Mouse (Mus musculus) gastrocnemius, postnatal 10 days (tissue): Measurements from ENCODE around the gene Mtfr1l. TPM values are rescaled to one million over a fixed set of nuclear protein-coding genes. Genes with fewer than 3 reads are reported as not detected.

Experiments
- DNase-seq: peaks from one replicate; pipeline ENCODE4 v3.0.0; 2021; ENCODE audit warnings: mixed read lengths
- long read RNA-seq, 2 experiments: library from polyadenylated mRNA; stranded (forward); transcript quantifications; one replicate each; pipeline ENCODE4 v2.0.0; 2021
- total RNA-seq, 2 experiments: library from RNA; stranded (reverse); gene quantifications; 2 replicates each; pipeline ENCODE4 v1.2.3; 2021

The Mtfr1l gene
- total RNA-seq, result 100 to 1,000 TPM; 113 to 129 TPM
- long read RNA-seq, experiment 1, transcript Mtfr1l-201 (7 exons, 2,025 nt), result minor isoform, 58 of 288 reads
- long read RNA-seq, experiment 1, transcript Mtfr1l-202 (7 exons, 1,969 nt), result major isoform, 100 of 288 reads
- long read RNA-seq, experiment 1, partial matches to known transcripts, result 57 of 288 reads
- long read RNA-seq, experiment 1, other reads (novel, unspliced or antisense), result 71 of 288 reads
- long read RNA-seq, experiment 2, transcript Mtfr1l-202 (7 exons, 1,969 nt), result major isoform, 129 of 323 reads
- long read RNA-seq, experiment 2, transcript Mtfr1l-201 (7 exons, 2,025 nt), result minor isoform, 49 of 323 reads
- long read RNA-seq, experiment 2, partial matches to known transcripts, result 57 of 323 reads
- long read RNA-seq, experiment 2, other reads (novel, unspliced or antisense), result 87 of 323 reads

DNA sequence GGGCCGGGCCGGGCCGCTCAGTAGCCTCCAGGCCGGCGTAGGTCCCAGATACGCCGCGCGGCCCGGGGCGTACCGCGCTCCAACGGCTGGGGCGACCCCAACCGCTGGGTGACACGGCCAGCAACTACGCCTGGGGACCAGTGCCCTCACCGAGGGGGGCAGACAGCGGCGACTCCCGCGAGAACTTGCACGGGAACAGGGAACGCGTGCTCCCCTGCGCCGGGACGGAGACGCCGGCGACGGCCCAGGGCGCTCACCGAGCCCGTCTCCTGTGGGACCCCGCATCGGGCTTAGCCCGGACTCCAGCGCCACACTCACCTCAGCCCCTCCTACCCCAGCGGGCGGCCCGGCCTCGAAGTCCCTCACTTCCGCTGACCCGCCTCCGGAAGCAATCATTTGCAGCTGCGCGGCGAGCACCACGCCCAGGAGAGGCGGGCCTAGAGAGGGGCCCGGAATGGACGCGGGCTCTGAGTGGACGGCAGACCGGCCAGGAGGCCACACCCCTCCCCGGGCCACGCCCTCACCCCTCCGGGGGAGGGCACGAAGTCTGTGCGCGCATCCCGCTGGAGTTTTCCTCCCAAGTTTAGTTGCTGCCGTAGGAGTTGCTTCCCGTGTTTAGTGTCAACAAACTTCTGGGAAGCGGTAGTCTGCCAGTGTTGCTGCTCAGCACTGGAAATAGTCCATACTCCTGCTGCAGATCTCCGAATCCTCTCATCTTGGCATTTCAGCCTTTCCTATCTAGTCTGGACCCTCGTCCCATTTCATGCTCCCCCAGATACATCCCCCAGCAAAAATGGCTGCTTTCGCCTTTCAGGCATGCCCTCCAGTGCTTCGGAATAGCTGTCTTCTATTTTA, at the start of gene Mtfr1l:
TSS of gene Mtfr1l (minus strand) at position 456 of the 855 bp plus-strand sequence.
- peak; percentile 95 for DNase-seq

DNA sequence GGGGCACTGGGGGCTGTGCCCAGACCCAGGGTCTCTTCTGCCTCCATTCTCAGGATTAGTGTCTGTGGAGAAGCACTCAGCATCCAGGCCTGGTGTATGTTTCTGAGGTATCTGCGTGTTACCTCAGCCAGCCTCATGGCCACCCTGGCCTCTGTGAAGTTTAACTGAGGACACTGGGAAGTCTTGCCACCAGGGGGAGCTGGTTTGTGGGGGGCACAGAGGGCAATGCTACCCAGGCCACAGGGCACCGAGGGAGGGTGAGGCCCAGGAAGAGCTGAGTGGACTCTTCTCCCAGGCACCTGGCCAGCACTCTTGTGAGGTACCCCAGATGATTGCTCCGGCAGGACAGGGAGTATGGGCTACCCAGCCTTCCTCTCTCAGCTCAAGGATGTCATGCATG, 48.3 kb upstream of the Mtfr1l start:
- peak; percentile 59 for DNase-seq

DNA sequence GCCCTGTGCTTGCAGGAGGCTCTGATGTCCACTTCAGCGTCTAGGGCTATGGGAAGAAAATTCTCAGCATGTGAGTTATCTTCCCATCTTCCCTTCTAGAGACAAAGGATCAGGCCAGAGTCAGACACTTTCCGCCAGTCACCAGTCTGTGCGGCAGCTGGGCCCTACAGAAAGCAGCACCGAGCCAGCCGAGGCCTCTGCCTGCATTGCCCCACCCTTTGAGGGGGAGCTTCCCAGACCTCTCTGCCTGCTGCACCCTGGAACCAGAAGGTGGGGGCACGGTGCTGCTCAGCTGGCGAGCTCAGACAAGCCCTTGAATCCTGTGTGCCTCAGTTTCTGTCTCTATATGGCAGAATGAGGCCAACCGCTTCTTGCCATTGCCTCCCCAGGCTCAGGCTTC, 46.2 kb upstream of the Mtfr1l start:
- no peak for DNase-seq

DNA sequence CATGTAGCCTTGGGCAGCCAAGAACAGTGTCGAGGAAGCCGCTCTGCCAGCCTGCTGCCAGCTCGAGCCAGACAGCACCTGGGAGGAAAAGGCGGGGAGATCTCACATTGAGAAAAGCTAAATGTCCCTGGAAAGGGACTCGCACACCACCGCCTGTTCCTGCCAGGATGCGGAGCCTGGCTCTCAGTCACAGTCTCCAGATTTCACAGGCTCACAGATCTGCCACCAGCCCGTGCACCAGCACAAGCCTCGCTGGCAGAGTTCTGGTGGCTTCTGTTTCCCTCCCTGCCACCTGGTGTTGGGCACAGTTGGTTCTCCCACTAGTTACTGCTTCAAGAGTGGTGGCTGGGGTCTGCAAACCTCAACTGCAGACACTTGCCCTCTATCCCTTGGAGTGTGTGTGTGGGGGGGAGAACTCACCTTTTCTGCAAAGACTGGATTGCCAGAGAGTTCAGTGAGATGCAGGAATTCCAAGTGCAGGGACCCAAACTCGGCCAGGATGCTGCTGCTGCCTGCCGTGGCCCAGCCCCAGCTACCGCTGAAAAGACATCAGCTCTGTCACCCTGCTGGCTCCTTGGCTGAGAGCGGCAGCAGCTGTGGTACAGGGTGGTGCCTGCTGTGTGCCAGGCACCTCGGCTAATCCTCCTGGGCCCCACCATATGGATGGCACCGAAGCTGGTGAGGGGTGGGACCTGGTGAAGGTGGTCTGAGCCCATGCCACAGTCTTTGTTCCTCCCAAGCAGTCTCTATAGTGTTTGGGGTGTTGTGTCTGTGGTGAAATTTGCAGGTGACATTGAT, 45.4 kb upstream of the Mtfr1l start:
- no peak for DNase-seq

DNA sequence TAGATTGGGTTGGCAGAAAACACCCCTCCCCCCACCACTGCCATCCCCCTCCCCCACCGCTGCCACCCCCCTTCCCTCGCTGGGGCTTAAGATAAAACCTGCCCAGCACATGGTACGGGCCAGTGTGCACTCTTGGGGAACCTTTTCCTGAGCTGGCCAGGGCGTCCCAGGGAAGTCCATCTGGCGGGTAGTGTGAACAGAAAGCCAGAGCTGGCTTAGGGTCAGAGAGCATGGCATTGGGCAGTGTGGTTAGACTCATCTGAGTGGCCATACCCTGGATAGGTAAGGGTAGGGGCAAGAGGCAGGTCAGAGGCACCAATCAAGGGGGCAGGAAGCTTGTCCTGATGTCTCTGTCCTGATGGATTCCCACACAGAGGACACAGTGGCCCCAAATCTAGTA, 44.4 kb upstream of the Mtfr1l start:
- DNase-seq, result no peak

DNA sequence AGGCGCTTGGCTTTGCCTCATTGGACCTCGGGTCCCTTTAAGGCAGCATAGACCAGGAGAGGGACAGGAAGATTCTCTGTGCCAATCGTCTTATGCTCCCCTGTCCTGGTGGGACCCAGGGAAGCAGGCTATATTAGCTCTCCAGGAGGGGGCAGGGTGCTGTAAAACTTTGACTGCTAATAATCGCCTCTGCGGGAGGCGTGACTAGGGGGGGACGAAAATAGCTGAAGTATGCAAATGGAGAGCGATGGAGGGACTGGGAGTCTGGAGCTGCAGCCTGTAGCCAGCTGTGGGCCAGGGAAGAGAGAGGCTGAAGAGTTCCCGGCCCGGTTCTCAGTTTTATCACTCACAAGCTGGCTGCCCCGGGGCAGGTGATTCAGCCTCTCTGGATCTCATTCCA, 44.0 kb upstream of the Mtfr1l start:
- DNase-seq, result no peak

DNA sequence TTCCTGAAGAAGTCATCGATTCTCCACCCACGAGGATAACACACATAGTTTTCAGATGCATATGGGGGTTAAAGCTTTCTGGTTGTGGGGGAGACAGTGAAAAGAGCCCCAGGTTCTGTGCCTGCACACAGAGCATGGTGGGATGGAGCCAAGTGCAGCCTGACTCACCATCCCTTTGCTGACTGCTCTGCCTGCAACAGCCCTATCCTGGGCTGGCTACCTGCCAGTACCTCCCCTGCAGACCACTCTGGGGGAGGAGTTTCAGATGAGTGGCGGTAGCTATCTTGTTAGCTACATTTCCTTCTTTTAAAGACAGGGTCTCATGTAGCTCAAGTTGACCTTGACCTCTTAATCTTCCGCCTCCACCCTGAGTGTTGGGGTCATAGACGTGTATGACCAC, 43.2 kb upstream of the Mtfr1l start:
- DNase-seq, result no peak

DNA sequence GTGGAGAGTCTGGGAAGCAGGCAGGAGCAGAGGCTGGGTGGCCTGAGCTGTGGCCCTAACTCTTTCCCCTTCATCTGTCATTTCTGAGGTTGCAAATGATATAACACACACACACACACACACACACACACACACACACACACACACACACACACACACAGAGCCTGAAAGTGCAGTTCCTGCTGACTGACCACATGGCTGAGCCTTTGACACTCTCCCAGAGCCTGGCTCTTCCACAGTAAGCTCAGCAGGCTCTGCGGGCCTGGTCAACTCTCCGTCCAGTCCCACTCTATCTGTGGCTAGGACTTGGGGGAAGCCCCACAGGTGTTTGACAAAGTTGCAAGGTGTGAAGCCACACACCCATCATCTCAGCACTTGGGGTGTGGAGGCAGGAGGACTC, 42.1 kb upstream of the Mtfr1l start:
- no peak for DNase-seq

DNA sequence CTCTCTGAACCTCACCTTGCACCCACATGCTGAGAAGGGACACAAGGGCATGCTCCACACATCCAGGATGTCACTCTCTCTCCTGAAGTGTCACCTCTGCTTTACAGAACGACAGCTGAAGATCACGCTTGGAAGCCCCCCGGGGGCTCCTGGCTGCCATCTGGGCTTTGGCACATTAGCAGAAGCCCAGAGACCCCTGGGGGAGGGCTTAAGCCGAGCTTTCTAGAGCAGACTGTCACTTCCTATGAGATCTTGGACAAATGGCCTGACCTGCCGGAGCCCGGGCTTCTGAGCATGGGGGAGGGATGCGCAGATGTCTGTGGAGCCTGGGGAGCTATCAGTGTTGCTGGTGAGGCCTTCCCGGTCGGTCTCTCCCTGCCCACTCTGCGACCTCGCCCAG, 40.3 kb upstream of the Mtfr1l start:
- no peak for DNase-seq

DNA sequence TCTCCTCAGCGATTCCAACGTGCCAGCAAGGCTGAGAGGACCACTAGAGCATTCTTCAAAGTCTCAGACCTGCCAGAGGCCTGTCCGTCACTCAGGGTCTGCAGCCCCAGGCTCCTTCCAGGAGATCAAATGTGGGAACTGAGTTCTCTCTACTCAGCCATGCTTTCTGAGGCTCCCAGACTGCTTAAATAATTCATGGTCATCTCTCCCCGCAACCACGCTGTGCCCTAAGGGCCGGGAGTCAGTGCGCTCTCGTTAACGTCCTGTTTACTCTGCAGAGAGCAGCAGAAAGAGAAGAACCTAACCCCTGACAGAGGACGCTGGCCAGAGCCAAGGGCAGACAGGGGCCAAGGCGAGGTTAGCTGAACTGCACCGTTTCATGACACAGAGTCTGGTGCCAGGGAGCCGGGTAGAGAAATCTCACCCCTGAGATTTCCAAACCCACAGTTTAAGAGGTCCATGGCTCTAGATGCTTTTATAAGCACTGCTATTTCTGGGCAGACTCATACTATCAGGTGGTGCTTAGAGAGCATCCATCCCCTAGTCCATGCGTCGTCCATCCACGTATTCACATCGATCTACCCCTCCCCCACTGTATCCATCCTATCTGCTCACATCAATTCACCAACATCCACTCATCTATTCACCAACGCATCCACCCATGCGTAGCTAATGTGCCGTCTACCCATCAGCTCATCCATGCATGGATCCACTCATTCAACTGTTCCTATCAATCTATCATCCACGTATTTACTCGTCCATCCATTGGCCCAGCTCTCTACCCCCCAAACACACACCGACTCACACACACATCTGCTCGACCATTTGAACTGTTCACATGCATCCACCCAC, 37.5 kb upstream of the Mtfr1l start:
- no peak for DNase-seq

DNA sequence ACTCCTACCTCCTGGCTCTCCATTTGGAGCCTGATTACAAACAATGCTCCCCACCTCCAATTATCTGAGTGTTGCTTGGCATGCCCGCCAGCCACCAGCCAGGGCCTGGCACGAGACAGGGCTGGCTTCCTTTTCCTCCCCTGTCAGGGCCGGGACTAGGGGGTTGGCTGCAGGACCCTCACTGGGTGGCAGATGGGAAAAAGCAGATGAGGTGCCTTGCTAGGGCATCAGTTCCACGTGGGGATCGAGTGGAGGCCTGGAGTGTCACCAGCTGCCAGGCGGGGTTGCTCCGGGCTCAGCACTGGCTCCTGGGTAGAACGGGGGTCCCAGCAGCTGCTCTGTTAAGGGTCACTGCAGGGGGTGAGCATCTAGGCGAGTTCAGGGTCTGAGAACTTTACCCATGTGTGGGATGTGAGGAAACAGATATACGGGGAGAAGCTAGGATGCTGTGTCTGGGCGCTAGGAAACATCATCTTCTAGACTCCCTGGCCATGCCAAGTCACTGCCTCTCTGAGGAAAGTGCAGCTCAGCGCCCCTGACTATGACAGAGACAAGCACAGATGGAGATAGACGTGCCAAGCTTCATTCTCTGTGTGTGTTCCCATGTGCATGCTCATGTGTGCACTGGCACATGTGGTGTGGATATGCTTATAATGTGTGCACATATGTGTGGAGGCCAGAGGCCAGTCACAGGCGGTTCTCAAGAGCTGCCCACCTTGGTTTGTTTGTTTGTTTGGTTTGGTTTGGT, 35.7 kb upstream of the Mtfr1l start:
- no peak for DNase-seq

DNA sequence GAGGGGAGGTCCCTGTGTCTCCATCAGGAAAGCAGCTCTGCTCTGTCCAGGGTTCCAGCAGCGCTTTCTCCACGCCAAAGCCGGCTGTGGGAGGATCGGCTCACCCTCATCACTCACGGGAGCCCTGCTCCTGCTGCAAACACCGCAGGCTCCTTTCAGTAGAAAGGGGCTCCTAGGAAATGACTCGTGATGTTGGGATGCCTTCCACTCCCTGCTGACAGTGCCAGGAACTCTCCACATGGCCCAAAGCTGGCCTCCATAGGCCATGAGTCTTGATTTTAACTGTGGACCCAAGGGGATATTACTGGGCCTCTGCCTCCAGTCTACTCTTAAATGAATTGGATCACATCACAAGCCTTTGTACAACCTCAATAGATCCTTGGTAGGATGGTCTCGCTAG, 34.6 kb upstream of the Mtfr1l start:
- no peak for DNase-seq

DNA sequence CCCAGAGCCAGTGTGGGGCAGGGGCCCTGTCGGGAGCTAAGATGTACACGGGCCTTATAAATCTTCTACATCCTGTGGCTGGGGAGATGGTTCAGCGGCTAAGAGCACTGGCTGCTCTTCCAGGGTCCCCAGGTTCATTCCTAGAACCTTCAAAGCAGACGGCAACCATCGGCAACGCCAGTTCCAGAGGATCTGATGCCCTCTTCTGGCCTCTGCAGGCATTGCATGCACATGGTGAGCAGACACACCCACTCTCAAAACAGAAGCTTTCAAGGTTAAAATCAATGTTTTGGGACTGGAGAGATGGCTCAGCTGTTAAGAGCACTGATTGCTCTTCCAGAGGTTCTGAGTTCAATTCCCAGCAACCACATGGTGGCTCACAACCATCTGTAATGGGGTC, 34.0 kb upstream of the Mtfr1l start:
- DNase-seq, result no peak

DNA sequence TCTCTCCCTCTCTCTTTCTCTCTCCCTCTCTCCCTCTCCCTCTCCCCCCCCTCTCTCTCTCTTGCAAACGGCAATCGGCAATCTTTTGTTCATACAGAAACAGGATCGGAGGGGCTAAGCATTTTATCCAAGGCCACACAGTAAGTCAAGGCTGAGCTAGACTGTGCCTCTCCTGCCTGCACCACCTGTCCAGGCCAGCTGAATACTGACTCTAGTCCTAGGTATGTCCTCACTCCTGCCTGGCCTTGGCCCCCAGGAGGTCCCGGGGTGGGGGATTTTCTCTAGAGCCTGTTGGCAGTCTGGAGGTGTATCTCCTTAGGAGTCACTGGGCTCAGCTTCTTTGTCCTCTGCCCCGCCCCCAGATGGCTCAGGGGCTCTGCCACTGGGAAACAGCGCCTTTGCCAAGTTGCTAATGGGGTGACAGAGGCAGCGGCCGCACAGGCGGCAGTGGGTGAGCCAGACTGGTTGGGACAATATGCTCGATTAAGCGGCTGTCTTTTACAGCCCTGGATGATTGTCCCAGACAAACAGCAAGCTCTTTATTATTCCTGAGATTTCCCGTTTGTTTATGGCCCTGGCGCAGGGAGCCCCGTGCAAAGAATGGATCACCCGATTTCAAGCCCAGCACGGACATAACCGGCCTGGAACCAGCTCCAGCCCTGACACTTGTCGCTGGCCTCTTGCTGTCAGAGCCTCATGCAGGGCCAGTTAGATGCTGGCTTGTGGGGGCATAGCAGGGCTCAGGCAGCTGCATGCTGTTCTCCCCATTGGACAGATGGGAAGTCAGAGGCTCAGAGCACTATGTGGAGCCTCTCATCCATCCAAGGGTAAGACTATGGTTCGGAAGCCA, 32.4 kb upstream of the Mtfr1l start:
- DNase-seq, result no peak

DNA sequence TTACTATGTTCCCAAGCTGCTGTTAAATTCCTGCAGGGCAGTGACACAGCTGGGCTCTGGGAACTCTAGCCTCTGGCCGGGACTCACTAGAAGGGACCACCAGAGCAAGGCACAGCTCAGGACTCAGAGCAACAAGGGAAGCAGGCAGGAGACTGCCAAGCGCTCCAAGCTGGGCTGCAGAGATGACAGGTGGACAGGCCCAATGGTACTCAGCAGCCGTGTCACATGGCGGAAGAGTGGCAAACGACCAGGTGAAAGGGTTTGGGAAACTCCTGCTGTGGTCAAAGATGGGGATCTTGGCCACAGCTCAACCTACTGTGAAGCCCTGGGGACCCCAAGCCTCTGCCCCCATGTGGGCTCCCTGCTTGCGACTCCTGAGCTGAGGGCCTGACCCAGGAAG, 28.9 kb upstream of the Mtfr1l start:
- no peak for DNase-seq

DNA sequence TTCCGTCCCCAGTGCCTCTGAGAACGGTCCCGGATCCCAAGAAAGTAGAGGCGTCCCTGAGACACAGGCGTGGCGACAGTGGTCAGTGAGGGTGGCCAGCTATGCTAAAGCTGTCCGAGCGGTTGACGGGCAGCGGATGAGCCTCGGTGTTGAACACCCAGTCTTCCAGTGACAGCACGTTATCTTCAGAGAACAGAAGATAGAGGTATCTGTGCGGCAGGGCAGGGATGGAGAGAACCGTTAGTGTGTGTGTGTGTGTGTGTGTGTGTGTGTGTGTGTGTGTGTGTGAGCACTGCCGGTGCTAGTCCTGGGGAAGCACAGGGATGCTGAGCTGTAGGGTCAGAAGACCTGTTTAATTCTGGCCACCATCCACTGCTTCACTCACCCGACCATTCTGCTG, 28.4 kb upstream of the Mtfr1l start:
- DNase-seq, result no peak

DNA sequence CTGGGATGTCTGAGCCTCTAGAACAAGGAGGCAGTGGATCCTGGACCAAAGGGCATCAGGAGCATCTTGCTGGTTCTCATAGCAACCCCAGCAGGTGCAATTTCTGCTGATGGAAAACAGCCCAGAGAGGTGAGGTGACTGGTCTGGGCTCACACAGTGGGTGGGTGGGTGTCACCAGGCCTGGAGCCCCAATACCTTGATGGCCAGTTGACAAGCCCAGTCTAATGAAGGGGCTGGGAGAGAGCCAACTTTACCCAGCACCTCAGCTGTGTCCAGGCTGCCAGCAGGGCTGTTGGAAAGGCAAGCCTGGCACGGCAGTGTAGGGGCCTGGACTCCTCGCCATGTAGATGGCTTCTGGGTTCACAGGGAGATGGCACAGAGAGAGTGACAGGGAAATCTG, 26.8 kb upstream of the Mtfr1l start:
- DNase-seq, result no peak

DNA sequence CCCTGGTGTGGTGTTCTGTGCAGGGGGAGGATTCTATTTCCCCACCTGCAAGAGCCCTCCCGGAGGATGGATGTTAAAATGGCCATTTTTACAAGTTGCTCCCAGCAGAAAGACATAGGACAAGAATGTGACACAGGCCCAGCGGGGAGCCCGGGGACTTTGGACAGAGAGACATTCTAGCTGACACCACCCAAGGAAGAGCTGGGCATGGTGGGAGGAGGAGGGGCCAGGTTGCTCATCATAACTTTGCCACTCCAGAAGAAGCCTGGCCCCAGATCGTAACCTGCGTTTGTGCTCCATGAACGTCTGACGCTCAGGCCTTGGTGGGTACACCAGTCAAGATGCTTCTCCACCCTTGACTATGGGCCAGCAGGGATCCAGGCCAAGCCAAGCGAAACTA, 25.5 kb upstream of the Mtfr1l start:
- no peak for DNase-seq

DNA sequence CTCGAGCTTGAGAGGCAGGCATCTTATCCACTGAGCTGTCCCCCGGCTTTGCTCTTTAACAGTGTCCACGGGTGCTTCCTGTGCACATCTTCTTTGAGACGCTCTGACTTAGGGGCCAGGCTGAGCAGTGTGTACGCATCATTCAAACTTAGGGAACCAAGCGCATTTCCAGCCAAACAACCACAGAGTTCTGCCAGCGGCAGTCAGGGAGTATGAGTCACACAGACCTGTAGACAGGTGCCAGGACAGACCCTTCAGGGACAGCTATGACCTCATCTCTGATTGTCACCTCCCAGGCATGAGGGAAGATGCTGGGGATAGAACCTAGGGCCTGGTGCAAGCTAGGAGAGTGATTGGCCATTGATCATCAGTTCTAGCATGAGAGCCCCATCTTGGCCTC, 24.0 kb upstream of the Mtfr1l start:
- no peak for DNase-seq

DNA sequence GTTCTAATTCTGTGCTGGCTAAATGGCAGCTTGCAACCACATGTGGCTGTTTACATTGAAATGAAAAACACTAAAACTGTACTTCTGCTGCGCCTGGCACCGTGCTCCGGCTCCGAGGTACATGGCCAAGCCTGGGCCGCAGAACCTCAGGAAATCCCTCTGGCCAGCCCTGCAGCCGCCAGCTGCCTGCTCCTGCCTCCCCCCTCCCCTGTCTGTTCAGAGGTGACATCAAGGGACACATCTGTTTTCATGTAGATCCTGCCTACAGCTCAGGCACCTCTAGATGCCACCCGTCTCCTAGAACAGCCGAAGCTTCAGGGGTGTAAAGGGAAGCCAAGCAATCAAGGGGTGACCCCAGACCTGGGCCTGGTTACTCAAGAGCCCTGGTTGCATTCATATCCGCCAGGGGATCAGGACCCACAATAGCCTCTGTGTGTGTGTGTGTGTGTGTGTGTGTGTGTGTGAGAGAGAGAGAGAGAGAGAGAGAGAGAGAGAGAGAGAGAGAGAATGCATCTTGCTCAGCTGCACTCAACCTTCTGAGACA, 23.5 kb upstream of the Mtfr1l start:
- peak; percentile 34 for DNase-seq
